Mouse (Mus musculus) kidney, adult 2 months (tissue): ENCODE results near the gene Ankfy1.

Experiments
- CTCF ChIP-seq: fragments of 200-500 bp; conservative IDR thresholded peaks from 2 replicates; pipeline ENCODE4 v1.5.1; 2011; ENCODE audit warnings: low read depth, mild to moderate bottlenecking, control low read depth, low read length, moderate library complexity, mixed read lengths; ENCODE audit not compliant: insufficient read depth, insufficient read length
- POLR2A ChIP-seq: fragments of 200-500 bp; IDR thresholded peaks from one replicate; pipeline ENCODE4 v1.6.1; 2011; ENCODE audit warnings: low read depth, low read length, control low read depth

- no peak for TF ChIP-seq POLR2A
- TF ChIP-seq CTCF = no peak
These were observed 47.1 kb upstream of the Ankfy1 start for GRCm38 (mm10) chr11:72642730-72643129.
